Mouse (Mus musculus): ENCODE data around the gene Ppp1ca. TPM values are rescaled to one million over a fixed set of nuclear protein-coding genes. Genes with fewer than 3 reads are reported as not detected.

Ppp1ca gene
- total RNA-seq, 2 experiments from 2014 or later, result 368 to 404 TPM

- intact Hi-C loops (cut with DNase I), result loop anchor here (5.0 kb wide), 1 partner anchor 107 kb away; no protein-coding TSS in a partner anchor
- no peak for DNase-seq
These were observed 13.0 kb downstream of the Ppp1ca start for GRCm38 (mm10) chr19:4204889-4205288.

GRCm38 (mm10) chr19:4206971-4207370 is 15.1 kb downstream of the Ppp1ca start:
- DNase-seq, result peak; percentile 76 to 81
- intact Hi-C loops (cut with DNase I), result loop anchor here (1.0 to 5.0 kb wide), 2 partner anchors 21 to 105 kb away; no protein-coding TSS in a partner anchor

GRCm38 (mm10) chr19:4208563-4208962 is 16.7 kb downstream of the Ppp1ca start:
- intact Hi-C loops (cut with DNase I), result loop anchor here (5.0 kb wide), 1 partner anchor 104 kb away; no protein-coding TSS in a partner anchor
- no peak for DNase-seq

GRCm38 (mm10) chr19:4211891-4212588 is 20.2 kb downstream of the Ppp1ca start:
- no peak for DNase-seq
- intact Hi-C loops (cut with DNase I), result no loop called here

GRCm38 (mm10) chr19:4213524-4213974 is 21.7 kb downstream of the Ppp1ca start:
- peak in 1 of 2 experiments; percentile 40 for DNase-seq
- intact Hi-C loops (cut with DNase I), result no loop called here

GRCm38 (mm10) chr19:4214071-4214770 is 22.4 kb downstream of the Ppp1ca start, which contains the start of the genes Clcf1 and AC109138.7:
TSS of gene Clcf1 (plus strand) at chr19:4214238.
TSS of gene AC109138.7 (plus strand) at chr19:4214357.
- DNase-seq, result peak; percentile 65

GRCm38 (mm10) chr19:4214771-4215450 is 23.0 kb downstream of the Ppp1ca start:
- peak; percentile 56 for DNase-seq
- intact Hi-C loops (cut with DNase I), result no loop called here

More at GRCm38 (mm10) chr19:4214071-4214770, 22.4 kb downstream of the Ppp1ca start, which contains the start of the genes Clcf1 and AC109138.7:
- intact Hi-C loops (cut with DNase I), result no loop called here

- intact Hi-C loops (cut with DNase I), result no loop called here
- no peak for DNase-seq
These were observed 23.6 kb downstream of the Ppp1ca start for GRCm38 (mm10) chr19:4215451-4215840.

- intact Hi-C loops (cut with DNase I), result no loop called here
- DNase-seq, result peak; percentile 48 to 65
These were observed 24.3 kb downstream of the Ppp1ca start for GRCm38 (mm10) chr19:4216041-4216685.

GRCm38 (mm10) chr19:4217140-4217539 is 25.3 kb downstream of the Ppp1ca start:
- intact Hi-C loops (cut with DNase I), result no loop called here
- DNase-seq, result no peak

- intact Hi-C loops (cut with DNase I), result no loop called here
These were observed 26.0 kb downstream of the Ppp1ca start for GRCm38 (mm10) chr19:4217855-4218254.

GRCm38 (mm10) chr19:4218293-4218692 is 26.4 kb downstream of the Ppp1ca start:
- intact Hi-C loops (cut with DNase I), result no loop called here
- no peak for DNase-seq

More at GRCm38 (mm10) chr19:4217855-4218254, 26.0 kb downstream of the Ppp1ca start:
- DNase-seq, result no peak

- no peak for DNase-seq
- intact Hi-C loops (cut with DNase I), result no loop called here
These were observed 26.9 kb downstream of the Ppp1ca start for GRCm38 (mm10) chr19:4218784-4219183.

GRCm38 (mm10) chr19:4219943-4220342 is 28.1 kb downstream of the Ppp1ca start:
- intact Hi-C loops (cut with DNase I), result no loop called here
- no peak for DNase-seq

GRCm38 (mm10) chr19:4220416-4220815 is 28.6 kb downstream of the Ppp1ca start:
- no peak for DNase-seq
- intact Hi-C loops (cut with DNase I), result no loop called here

- intact Hi-C loops (cut with DNase I), result no loop called here
- DNase-seq, result peak in 1 of 2 experiments; percentile 43
These were observed 29.3 kb downstream of the Ppp1ca start for GRCm38 (mm10) chr19:4220957-4221743.

- intact Hi-C loops (cut with DNase I), result no loop called here
- DNase-seq, result no peak
These were observed 30.3 kb downstream of the Ppp1ca start for GRCm38 (mm10) chr19:4222165-4222564.

- no peak for DNase-seq
- intact Hi-C loops (cut with DNase I), result loop anchor here (5.0 kb wide), 2 partner anchors 54 to 174 kb away; no protein-coding TSS in a partner anchor
These were observed 34.9 kb downstream of the Ppp1ca start for GRCm38 (mm10) chr19:4226779-4227178.

GRCm38 (mm10) chr19:4227446-4227845 is 35.6 kb downstream of the Ppp1ca start:
- intact Hi-C loops (cut with DNase I), result loop anchor here (5.0 kb wide), 2 partner anchors 55 to 175 kb away; no protein-coding TSS in a partner anchor
- no peak for DNase-seq

Measured in heart, postnatal 14 days (tissue).